Mouse (Mus musculus): Measurements from ENCODE around the gene Rgcc.

The Rgcc gene

DNA sequence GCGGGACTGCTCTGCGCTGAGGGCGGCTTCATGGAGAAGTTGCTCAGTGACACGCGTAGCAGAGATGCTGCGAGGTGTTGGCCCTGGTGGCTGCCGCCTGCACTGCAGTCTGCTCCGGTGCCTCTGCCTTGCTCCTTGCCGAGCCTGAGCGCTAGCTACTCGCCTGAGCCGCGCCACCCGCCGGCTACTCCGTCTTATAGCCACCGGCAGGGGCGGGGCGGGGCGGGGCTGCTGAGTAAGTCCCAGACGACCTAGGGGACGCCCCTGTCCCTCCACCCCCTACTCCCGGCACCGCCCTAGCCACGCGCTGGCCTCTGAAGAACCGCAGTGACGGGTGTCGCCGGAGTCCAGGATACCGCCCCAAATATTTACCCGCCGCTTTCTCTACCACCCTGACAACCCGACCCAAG, at the start of gene Rgcc:
Gene Rgcc, minus strand, starts transcription at position 180 of the 410 bp plus-strand sequence.
- TF ChIP-seq CTCF (conservative IDR thresholded peaks at IDR 0.05; ENCODE audit: low read length), result peak; percentile 22
- TF ChIP-seq NANOG (IDR thresholded peaks at IDR 0.05; ENCODE audit: borderline replicate concordance, low read length), result no peak
- TF ChIP-seq POU5F1 (IDR thresholded peaks at IDR 0.05; ENCODE audit: borderline replicate concordance, low read length), result no peak
- Histone ChIP-seq H3K4me3 (replicated peaks; ENCODE audit: low read length) (peak within 1 kb of the TSS; percentile 69), H3K36me3 (ENCODE audit: insufficient read depth, low read length) (no peaks in the 10 kb centered on the region), H3K27me3 (ENCODE audit: insufficient read depth, low read length) (peaks cover 11% of the 10 kb centered on the region; the same call in 1 of the 2 replicates), H3K9me3 (ENCODE audit: low read length) (peaks cover 35% of the 10 kb centered on the region), H3K4me1 (replicated peaks; ENCODE audit: low read depth, low read length) (peaks cover 5% of the 10 kb centered on the region; the same call in 1 of the 2 replicates)

DNA sequence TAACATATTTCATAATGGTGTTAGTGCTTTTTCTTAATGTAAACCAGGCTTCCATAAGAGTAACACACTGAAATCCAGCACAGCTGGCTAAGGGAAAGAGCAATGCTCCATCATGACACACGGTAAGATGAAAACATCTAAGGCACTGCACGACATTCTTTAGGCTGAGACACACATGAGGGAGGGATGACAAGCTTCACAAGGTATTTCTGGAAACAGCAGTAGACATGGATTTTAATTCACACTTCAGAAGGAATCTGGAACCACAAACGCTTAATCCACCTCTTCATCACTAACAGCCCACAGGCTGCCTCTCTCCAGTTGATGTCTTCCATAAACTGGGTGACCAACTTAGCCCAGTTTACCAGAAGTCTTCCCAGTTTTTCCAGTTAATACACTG, 44.9 kb upstream of the Rgcc start:
- no peaks in the 10 kb centered on the region for H3K9me3 ChIP-seq (ENCODE audit: low read length)
- TF ChIP-seq CTCF (conservative IDR thresholded peaks at IDR 0.05; ENCODE audit: low read length) (no peak), POU5F1 (IDR thresholded peaks at IDR 0.05; ENCODE audit: borderline replicate concordance, low read length) (no peak), NANOG (IDR thresholded peaks at IDR 0.05; ENCODE audit: borderline replicate concordance, low read length) (no peak)
- H3K27me3 ChIP-seq (ENCODE audit: insufficient read depth, low read length), result no peaks in the 10 kb centered on the region
- H3K4me3 ChIP-seq (replicated peaks; ENCODE audit: low read length), result no peak overlapping the region
- no peaks in the 10 kb centered on the region for H3K4me1 ChIP-seq (replicated peaks; ENCODE audit: low read depth, low read length)
- H3K36me3 ChIP-seq (ENCODE audit: insufficient read depth, low read length), result peaks cover 77% of the 10 kb centered on the region

DNA sequence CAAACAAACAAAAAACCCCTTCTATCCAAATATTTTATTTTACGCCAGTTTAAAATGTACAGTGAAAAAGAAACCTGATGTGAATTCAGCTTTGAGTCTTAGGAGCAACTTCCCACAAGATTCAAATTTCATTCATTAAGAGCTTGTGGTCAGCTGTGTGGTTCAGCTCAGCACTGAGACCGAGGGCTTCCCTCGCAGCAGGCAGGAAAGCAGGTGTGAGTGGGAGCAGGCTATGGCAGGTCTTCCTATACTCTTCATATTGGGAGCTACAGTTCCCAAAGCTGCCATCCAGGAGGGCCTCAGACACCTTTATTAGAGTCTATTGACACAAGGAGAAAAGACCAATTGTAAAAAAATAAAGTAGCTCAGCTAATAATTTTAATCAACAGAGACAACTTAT, 34.2 kb upstream of the Rgcc start:
- no peaks in the 10 kb centered on the region for H3K27me3 ChIP-seq (ENCODE audit: insufficient read depth, low read length)
- no peak overlapping the region for H3K4me3 ChIP-seq (replicated peaks; ENCODE audit: low read length)
- H3K9me3 ChIP-seq (ENCODE audit: low read length), result no peaks in the 10 kb centered on the region
- TF ChIP-seq NANOG (IDR thresholded peaks at IDR 0.05; ENCODE audit: borderline replicate concordance, low read length) (no peak), POU5F1 (IDR thresholded peaks at IDR 0.05; ENCODE audit: borderline replicate concordance, low read length) (no peak), CTCF (conservative IDR thresholded peaks at IDR 0.05; ENCODE audit: low read length) (no peak)
- peaks cover 14% of the 10 kb centered on the region for H3K4me1 ChIP-seq (replicated peaks; ENCODE audit: low read depth, low read length)
- peaks cover 68% of the 10 kb centered on the region for H3K36me3 ChIP-seq (ENCODE audit: insufficient read depth, low read length)

DNA sequence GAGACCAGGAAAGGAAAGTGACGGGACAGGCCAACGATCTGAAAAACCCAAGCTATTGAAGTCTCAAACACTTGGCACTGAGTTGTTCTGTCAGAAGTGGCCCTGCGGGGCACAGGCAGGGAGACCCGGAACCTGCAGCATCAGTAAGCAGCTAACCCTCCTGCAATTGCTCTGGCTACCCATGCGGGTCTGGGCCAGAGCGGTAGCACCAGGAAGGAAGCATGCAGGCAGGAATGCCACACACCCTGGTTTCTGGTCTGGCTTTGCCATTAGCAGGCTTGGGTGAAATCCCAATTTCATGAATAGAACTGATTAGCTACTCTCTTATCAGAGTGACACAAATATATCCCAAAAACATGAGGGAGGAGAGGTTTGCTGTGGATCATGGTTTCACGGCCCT, 30.5 kb upstream of the Rgcc start:
- Histone ChIP-seq H3K4me3 (replicated peaks; ENCODE audit: low read length) (no peak overlapping the region), H3K27me3 (ENCODE audit: insufficient read depth, low read length) (no peaks in the 10 kb centered on the region), H3K36me3 (ENCODE audit: insufficient read depth, low read length) (peaks cover 38% of the 10 kb centered on the region), H3K9me3 (ENCODE audit: low read length) (no peaks in the 10 kb centered on the region), H3K4me1 (replicated peaks; ENCODE audit: low read depth, low read length) (peaks cover 14% of the 10 kb centered on the region)
- TF ChIP-seq CTCF (conservative IDR thresholded peaks at IDR 0.05; ENCODE audit: low read length) (no peak), NANOG (IDR thresholded peaks at IDR 0.05; ENCODE audit: borderline replicate concordance, low read length) (no peak), POU5F1 (IDR thresholded peaks at IDR 0.05; ENCODE audit: borderline replicate concordance, low read length) (no peak)

DNA sequence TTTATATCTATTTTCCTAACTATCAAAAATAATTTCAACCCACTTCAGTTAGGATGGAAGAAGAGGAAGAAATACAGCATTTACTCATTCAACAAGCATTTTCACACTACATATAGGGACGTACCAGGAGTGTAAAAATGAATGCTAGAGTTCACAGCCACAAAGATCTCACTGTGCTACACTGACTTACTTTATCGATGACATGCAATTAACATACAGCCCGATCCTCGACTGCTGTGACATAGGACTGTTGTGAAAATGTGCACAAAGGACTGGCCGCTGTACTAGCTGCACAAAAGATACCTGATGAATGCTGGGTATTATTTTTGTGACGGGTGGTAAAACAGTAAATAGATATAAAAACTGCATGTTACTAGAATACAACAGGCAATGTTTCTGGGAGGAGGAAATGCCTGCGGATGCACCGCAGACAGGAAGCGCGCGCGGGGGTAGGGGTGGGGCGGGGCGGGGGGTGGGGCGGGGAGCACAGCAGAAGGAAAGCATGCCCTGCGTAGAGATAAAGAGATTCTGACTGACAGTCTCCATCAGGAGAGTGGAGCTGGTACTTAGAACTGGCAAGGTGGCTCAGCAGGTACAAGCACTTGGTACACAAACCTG, 29.6 kb upstream of the Rgcc start:
- H3K36me3 ChIP-seq (ENCODE audit: insufficient read depth, low read length), result peaks cover 29% of the 10 kb centered on the region

DNA sequence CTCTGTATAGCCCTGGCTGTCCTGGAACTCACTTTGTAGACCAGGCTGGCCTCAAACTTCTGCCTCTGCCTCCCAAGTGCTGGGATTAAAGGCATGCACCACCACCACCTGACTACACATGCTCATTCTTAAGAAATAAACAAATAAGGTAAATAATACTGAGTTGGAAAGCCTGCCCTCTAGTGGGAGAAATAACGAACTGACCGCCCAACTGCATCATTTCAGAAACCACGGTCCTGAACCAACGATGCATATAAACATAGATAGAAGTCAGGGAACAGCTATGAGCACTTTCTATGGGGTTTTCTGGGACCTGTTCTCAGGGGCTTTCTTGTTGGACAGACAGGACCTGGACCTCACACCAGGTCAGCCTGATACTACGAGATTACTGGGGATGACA, 25.6 kb upstream of the Rgcc start:
- no peaks in the 10 kb centered on the region for H3K27me3 ChIP-seq (ENCODE audit: insufficient read depth, low read length)
- no peaks in the 10 kb centered on the region for H3K36me3 ChIP-seq (ENCODE audit: insufficient read depth, low read length)

More for the DNA sequence above, 29.6 kb upstream of the Rgcc start:
- H3K4me1 ChIP-seq (replicated peaks; ENCODE audit: low read depth, low read length), result peaks cover 14% of the 10 kb centered on the region
- TF ChIP-seq POU5F1 (IDR thresholded peaks at IDR 0.05; ENCODE audit: borderline replicate concordance, low read length) (no peak), NANOG (IDR thresholded peaks at IDR 0.05; ENCODE audit: borderline replicate concordance, low read length) (no peak)
- no peak overlapping the region for H3K4me3 ChIP-seq (replicated peaks; ENCODE audit: low read length)
- no peaks in the 10 kb centered on the region for H3K9me3 ChIP-seq (ENCODE audit: low read length)
- H3K27me3 ChIP-seq (ENCODE audit: insufficient read depth, low read length), result no peaks in the 10 kb centered on the region

DNA sequence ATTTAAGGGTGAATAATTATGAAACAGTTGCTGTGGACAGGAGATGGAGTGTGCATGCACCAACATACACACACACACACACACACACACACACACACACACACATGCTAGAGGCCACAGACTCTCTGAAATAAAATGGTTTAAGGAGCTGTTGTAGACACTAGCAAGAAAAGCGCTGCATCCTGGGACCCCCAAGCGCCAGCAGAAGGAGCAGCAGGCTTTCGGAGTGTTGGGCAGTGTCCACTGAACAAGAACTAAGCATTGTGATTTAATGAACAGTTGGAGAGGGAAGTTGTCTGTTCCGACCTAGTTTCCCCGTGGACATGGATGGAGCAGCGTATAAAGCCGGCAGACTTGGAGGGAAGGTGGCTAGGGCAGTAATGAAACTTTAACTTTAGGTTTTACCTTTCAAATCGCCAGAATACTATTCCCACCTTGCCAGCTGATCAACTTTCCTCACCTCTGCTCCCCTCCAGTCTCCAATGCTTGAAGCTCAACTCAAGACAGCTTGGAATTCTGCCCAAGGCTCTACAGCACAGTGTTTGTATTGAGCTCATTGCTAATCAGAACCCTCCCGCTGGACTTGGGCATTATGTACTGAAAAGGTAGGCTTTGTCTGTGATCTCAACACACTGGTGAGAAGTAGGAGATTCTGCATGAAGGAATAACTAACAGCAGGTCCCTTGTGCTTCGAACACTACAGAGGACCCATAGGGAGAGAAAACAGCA, 22.8 kb upstream of the Rgcc start:
- H3K4me1 ChIP-seq (replicated peaks; ENCODE audit: low read depth, low read length), result no peaks in the 10 kb centered on the region
- no peaks in the 10 kb centered on the region for H3K27me3 ChIP-seq (ENCODE audit: insufficient read depth, low read length)
- no peaks in the 10 kb centered on the region for H3K9me3 ChIP-seq (ENCODE audit: low read length)
- TF ChIP-seq POU5F1 (IDR thresholded peaks at IDR 0.05; ENCODE audit: borderline replicate concordance, low read length), result no peak
- no peak for TF ChIP-seq NANOG (IDR thresholded peaks at IDR 0.05; ENCODE audit: borderline replicate concordance, low read length)
- TF ChIP-seq CTCF (conservative IDR thresholded peaks at IDR 0.05; ENCODE audit: low read length), result no peak
- no peaks in the 10 kb centered on the region for H3K36me3 ChIP-seq (ENCODE audit: insufficient read depth, low read length)
- H3K4me3 ChIP-seq (replicated peaks; ENCODE audit: low read length), result no peak overlapping the region

More for the DNA sequence above, 25.6 kb upstream of the Rgcc start:
- TF ChIP-seq NANOG (IDR thresholded peaks at IDR 0.05; ENCODE audit: borderline replicate concordance, low read length) (no peak), POU5F1 (IDR thresholded peaks at IDR 0.05; ENCODE audit: borderline replicate concordance, low read length) (no peak), CTCF (conservative IDR thresholded peaks at IDR 0.05; ENCODE audit: low read length) (peak; percentile 72)
- peaks cover 11% of the 10 kb centered on the region for H3K4me1 ChIP-seq (replicated peaks; ENCODE audit: low read depth, low read length)
- no peak overlapping the region for H3K4me3 ChIP-seq (replicated peaks; ENCODE audit: low read length)
- H3K9me3 ChIP-seq (ENCODE audit: low read length), result no peaks in the 10 kb centered on the region

DNA sequence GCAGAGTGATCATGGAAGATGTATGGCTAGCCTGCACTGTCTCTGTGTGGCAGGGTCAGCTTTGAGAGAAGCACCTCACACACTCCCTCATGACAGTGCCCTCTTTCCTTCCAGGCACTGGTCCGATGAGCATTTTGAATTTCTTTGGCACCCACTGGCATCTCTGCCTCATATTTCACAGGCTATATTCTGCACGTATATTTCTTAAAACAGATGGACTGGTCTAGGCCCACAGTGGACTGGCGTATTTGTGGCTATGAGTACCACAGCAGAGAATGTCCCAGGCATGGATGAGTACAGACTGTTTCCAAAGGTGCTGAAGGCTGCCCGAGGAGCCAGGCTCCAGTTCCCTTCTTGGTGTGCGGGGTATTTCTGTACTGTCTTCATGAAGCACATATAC, 20.4 kb upstream of the Rgcc start:
- Histone ChIP-seq H3K9me3 (ENCODE audit: low read length) (no peaks in the 10 kb centered on the region), H3K27me3 (ENCODE audit: insufficient read depth, low read length) (no peaks in the 10 kb centered on the region), H3K4me1 (replicated peaks; ENCODE audit: low read depth, low read length) (no peaks in the 10 kb centered on the region), H3K36me3 (ENCODE audit: insufficient read depth, low read length) (no peaks in the 10 kb centered on the region), H3K4me3 (replicated peaks; ENCODE audit: low read length) (no peak overlapping the region)
- no peak for TF ChIP-seq POU5F1 (IDR thresholded peaks at IDR 0.05; ENCODE audit: borderline replicate concordance, low read length)
- no peak for TF ChIP-seq NANOG (IDR thresholded peaks at IDR 0.05; ENCODE audit: borderline replicate concordance, low read length)
- no peak for TF ChIP-seq CTCF (conservative IDR thresholded peaks at IDR 0.05; ENCODE audit: low read length)
